Mouse (Mus musculus) left cerebral cortex, adult 9 months (tissue): ENCODE measurements around the gene Vmn1r226.

Experiments
- DNase-seq, 2 experiments: peaks; one replicate each; pipeline ENCODE4 v3.0.0; 2022; ENCODE audit warnings: low spot score in 2 of 2

The Vmn1r226 gene

DNA sequence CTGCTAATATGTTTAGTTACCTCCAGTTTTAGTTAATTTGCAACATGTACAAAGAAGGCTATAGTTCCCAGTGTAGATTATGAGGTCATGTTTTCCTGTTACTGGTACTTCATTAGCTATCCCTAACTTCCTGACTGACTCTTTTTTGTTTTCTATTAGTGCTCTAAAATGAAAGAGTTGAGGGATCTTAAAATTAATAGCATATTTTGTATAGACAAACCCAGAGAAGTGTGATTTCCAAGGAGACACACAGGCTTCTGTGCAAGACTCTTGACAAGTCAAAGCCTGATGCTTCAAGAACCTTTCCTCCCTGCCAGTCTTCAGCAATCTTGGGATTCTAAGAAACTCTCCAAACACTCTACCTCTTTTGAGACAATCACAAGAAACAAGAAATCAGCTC is at the start of gene Vmn1r226:
Gene Vmn1r226 (plus strand): TSS at position 301 of the 400 bp plus-strand sequence.
- no peak for DNase-seq

DNA sequence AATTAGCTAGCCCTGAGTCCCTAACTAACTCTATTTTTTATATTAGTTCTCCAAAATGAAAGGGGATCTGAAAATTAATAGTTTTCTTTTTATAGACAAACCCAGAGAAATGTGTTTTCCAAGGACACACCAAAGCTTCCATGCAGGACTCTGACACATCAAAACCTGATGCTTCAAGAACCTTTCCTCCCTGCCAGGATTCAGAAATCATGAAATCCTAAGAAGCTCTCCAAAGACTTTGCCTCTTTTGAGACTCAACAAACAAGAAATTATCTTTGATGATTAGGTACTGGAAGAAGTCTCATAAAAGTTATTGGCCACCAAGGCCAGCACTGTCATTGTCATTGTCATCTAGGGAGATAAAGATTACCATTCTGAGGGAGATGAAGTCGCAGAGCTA is 46.9 kb downstream of the Vmn1r226 start, which contains the start of gene Vmn1r227:
Gene Vmn1r227 (plus strand): TSS at position 301 of the 400 bp plus-strand sequence.
- DNase-seq, result no peak
